Mouse (Mus musculus) neutrophil, adult 83 days (primary cell): ENCODE measurements around the gene Tmed11. TPM values are rescaled to one million over a fixed set of nuclear protein-coding genes. Genes with fewer than 3 reads are reported as not detected.

ENCODE experiments used
- total RNA-seq, 2 experiments: library from RNA; stranded (reverse); gene quantifications; one replicate each; pipeline ENCODE4 v1.2.4; 2023

Tmed11 gene
- total RNA-seq, result not detected

DNA sequence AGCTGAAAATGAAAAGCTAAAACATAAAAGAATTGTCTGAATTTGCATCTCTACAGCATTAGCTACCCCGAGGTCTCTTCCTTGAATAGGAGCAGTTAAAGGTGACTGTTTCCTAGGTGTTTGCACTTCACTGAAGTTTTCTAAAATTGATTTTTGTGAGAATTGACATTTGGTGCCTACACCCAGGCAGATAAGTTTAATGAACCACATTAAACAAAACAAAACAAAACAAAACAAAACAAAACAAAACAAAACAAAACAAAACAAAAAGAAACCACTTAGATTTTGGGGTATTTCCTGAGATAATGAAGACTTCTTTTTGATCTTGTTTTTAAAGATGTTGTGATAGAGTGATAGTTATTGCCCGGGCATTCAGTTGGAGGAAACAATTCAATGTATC is at the start of gene Tmed11:
Gene Tmed11, minus strand, starts transcription at position 101 of the 400 bp plus-strand sequence.

DNA sequence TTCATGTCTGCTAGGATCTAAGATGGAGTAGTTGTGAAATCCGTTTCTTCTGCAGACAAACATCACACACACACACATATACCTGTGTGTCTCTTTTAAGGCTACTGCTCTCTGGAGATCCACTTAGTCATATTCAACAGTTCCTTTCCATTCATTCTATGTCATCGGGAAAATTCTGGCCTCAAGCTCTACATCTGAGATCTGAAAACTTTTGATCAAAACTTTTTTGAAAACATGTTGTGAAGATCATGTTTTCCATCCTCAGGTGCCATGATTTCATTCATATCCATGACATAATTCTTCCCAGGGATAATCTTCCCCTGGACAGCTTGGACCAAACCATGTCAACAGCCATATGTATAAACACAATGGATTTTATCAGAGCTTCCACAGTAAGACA is 13.6 kb upstream of the Tmed11 start, which contains the start of gene Vmn2r8:
Gene Vmn2r8, minus strand, starts transcription at position 101 of the 400 bp plus-strand sequence.

DNA sequence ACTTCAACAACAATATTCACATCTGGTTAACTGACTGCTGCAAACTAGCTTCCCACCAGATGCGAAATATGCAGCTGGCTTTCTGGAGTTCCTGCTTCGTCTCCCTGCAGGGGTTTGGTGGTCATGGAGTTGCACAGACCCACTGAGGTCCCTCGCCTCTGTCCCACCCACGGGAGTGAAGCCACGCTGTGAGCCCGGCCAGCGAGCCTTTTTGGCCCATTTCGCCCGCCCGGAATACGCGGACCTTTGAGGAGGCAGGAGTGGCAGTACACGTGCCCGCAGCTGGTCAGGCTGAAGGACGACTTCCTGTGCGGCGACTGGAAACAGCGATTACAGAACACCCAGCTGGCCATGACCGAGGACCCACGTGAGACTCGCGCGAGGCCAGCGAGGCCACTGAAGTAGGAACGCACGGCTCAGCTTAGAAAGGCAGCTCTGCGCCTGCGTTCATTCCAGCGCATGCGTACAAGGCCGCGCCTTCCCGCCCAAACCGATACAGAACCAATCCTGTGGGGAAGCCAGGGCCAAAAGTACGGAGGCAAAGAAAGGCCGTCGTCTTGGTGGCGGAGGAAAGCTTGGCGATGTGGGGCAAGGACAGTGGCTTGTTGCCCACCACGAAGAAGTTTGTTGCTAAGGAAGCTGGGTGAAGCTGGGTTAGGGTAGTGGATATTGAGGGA is 20.4 kb downstream of the Tmed11 start, which contains the start of gene Rnf212:
Gene Rnf212, minus strand, starts transcription at position 353 of the 677 bp plus-strand sequence.

Other genes starting within 250 kb of the Tmed11 start
- not detected for gene Cplx1, start 245.3 kb downstream of the Tmed11 start, total RNA-seq
- gene Gak, start 165.6 kb downstream of the Tmed11 start, total RNA-seq, result 100 to 1,000 TPM; 106 to 118 TPM
- gene Tmem175, start 165.6 kb downstream of the Tmed11 start, total RNA-seq, result 10 to 100 TPM; 12.3 to 12.4 TPM
- gene Idua, start 135.0 kb downstream of the Tmed11 start, total RNA-seq, result 10 to 100 TPM; 15.5 to 16.1 TPM
- 10 to 100 TPM; 10.8 to 15.6 TPM for gene Dgkq, start 125.7 kb downstream of the Tmed11 start, total RNA-seq
- 1 to 10 TPM; 1.4 to 2.9 TPM for gene Slc26a1, start 119.8 kb downstream of the Tmed11 start, total RNA-seq
- 1 to 10 TPM; 2.0 to 3.4 TPM for gene Fgfrl1, start 103.0 kb downstream of the Tmed11 start, total RNA-seq
- gene Rnf212, start 20.4 kb downstream of the Tmed11 start, total RNA-seq, result 1 to 10 TPM; 1.9 to 2.3 TPM
- not detected for gene Vmn2r8, start 13.5 kb upstream of the Tmed11 start, total RNA-seq
- gene Vmn2r9, start 57.2 kb upstream of the Tmed11 start, total RNA-seq, result not detected
- not detected for gene Vmn2r10, start 211.2 kb upstream of the Tmed11 start, total RNA-seq